Mouse (Mus musculus) olfactory bulb, adult 2 months (tissue): ENCODE measurements around the gene Cst11.

ENCODE experiments used
- CTCF ChIP-seq: fragments of 200-500 bp; IDR thresholded peaks from 2 replicates; pipeline ENCODE4 v1.5.1; 2012; ENCODE audit warnings: low read depth, mild to moderate bottlenecking, low read length, moderate library complexity; ENCODE audit not compliant: insufficient read depth
- POLR2A ChIP-seq: fragments of 200-500 bp; IDR thresholded peaks from 2 replicates; pipeline ENCODE4 v1.6.1; 2012; ENCODE audit warnings: mild to moderate bottlenecking, low read depth, low read length, moderate library complexity; ENCODE audit not compliant: insufficient read depth

GRCm38 (mm10) chr2:148819909-148820308, 48.6 kb upstream of the Cst11 start, which contains the start of gene Cst13:
- no peak for TF ChIP-seq POLR2A
- TF ChIP-seq CTCF: no peak
